Mouse (Mus musculus): Measurements from ENCODE around the gene Mad1l1. TPM values are rescaled to one million over a fixed set of nuclear protein-coding genes. Genes with fewer than 3 reads are reported as not detected.

Mad1l1 gene
- polyA plus RNA-seq, 1 experiment from 2014 or later: 27.2 TPM

DNA sequence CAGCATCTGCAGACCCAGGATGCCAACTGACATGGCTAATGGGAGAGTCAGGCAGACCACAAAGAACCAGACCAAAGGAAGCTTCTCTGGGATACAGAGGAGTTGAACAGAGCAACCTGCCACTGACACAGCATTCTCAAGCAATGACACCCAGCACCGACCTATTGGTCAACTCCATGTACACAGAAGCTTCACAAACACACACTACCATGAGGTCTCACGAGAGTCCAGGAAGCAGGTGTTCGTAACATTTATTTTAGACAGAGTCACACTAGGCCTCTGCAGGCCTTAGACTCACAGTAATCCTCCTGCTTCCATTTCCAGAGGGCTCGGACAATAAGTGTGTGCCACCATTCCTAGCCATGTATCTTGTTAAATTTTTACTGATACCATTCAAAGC lies 162.3 kb downstream of the Mad1l1 start:
- no peaks in the 10 kb centered on the region for H3K36me3 ChIP-seq (ENCODE audit: control insufficient read depth, insufficient read depth, low read length)
- H3K4me2 ChIP-seq (ENCODE audit: low read depth, low read length): no peak overlapping the region
- H3K4me3 ChIP-seq (ENCODE audit: low read depth, low read length): no peak overlapping the region
- no peak for ATAC-seq (ENCODE audit: low read depth)
- no peaks in the 10 kb centered on the region for H3K4me1 ChIP-seq (ENCODE audit: control insufficient read depth, insufficient read depth, low read length)
- 93% methylated on average over 4 of the region's 4 CpGs for WGBS
- H3K27ac ChIP-seq (ENCODE audit: low read depth, low read length): no peak overlapping the region
- H3K27me3 ChIP-seq (ENCODE audit: control insufficient read depth, insufficient read depth, low read length): no peaks in the 10 kb centered on the region
- H3K9me3 ChIP-seq (ENCODE audit: control insufficient read depth, low read length): no peaks in the 10 kb centered on the region
- H3K9ac ChIP-seq (replicated peaks; ENCODE audit: low read depth, low read length): no peak overlapping the region

DNA sequence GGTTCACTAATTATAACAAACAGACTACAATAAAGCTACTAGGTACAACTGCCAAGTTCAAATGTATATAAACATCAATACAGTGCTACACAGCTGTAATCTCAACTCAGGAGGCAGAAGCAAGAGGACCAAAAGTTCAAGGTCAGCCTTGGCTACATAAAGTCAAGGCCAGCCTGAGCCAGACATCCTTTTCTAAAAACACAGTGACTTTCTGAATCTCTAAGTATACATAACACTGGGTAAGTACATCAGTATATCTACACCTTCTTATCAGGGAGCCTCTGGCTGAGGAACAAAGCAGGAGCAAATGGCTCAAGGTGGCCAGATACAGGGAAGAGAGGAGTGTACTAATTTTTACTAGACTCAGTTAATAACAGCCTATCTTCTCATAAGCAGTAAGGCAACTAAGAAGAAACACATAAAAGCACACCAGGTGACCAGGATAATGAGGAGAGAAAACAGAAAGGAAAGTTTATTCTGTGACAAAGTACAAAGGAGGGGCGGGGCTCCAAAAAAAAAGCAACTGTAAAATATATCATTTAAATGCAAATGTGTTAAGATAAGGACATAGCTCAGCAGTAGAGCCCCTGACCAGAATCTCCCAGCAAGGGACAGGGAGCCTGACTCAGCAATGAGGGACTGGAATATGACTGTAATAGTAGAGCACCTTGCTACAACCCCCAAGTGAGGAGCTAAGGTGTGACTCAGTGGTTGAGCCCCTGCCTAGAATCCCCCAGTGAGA lies 163.3 kb downstream of the Mad1l1 start:
- H3K4me3 ChIP-seq (ENCODE audit: low read depth, low read length): no peak overlapping the region

DNA sequence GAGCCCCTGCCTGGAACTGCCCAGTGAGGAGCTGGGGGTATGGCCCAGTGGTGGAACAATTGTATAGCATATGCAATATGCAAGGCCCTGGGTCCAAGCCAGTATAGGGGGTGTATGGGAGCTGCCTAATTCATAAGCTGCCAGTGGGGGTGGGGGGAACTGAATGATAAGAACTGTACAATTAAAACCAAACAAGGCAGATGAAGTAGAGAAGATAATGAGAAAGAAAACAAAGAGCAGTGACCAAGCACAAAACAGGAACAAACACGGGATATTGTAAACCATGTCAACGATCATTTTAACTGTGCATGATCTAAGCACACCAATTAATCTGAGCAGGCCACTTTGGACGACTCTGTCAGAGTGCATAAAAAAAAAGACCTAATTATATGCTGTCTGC lies 167.2 kb downstream of the Mad1l1 start:
- Histone ChIP-seq H3K4me1 (ENCODE audit: control insufficient read depth, insufficient read depth, low read length) (no peaks in the 10 kb centered on the region), H3K4me3 (ENCODE audit: low read depth, low read length) (no peak overlapping the region), H3K9me3 (ENCODE audit: control insufficient read depth, low read length) (no peaks in the 10 kb centered on the region), H3K36me3 (ENCODE audit: control insufficient read depth, insufficient read depth, low read length) (no peaks in the 10 kb centered on the region), H3K9ac (replicated peaks; ENCODE audit: low read depth, low read length) (no peak overlapping the region), H3K27me3 (ENCODE audit: control insufficient read depth, insufficient read depth, low read length) (no peaks in the 10 kb centered on the region), H3K27ac (ENCODE audit: low read depth, low read length) (no peak overlapping the region), H3K4me2 (ENCODE audit: low read depth, low read length) (no peak overlapping the region)
- WGBS: 72% methylated on average over 3 of the region's 3 CpGs
- no peak for ATAC-seq (ENCODE audit: low read depth)

More for the DNA sequence above, 163.3 kb downstream of the Mad1l1 start:
- ATAC-seq (ENCODE audit: low read depth): no peak
- no peaks in the 10 kb centered on the region for H3K36me3 ChIP-seq (ENCODE audit: control insufficient read depth, insufficient read depth, low read length)
- no peak overlapping the region for H3K4me2 ChIP-seq (ENCODE audit: low read depth, low read length)
- WGBS: 89% methylated on average over 1 of the region's 1 CpGs
- no peaks in the 10 kb centered on the region for H3K27me3 ChIP-seq (ENCODE audit: control insufficient read depth, insufficient read depth, low read length)
- H3K27ac ChIP-seq (ENCODE audit: low read depth, low read length): no peak overlapping the region
- H3K9ac ChIP-seq (replicated peaks; ENCODE audit: low read depth, low read length): no peak overlapping the region
- H3K4me1 ChIP-seq (ENCODE audit: control insufficient read depth, insufficient read depth, low read length): no peaks in the 10 kb centered on the region
- no peaks in the 10 kb centered on the region for H3K9me3 ChIP-seq (ENCODE audit: control insufficient read depth, low read length)

DNA sequence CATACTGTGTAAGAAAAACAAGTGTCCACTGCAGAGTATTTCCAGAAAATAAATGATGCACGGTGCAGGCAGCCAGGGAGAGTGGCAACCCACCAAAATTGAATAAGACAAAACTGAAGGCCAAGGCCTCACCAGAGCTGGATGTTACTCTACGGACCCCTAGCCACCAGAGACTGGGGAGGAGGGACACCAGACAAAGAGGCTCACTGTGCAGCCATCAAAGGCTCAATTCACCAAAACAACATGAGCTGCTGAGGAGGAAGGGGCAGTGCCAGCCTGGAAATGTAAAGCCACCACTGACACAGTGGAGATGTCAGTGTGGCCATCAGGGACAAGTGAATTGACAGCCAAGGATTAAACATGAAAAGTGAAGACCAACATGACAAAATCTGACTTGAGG lies 169.5 kb downstream of the Mad1l1 start:
- Histone ChIP-seq H3K27me3 (ENCODE audit: control insufficient read depth, insufficient read depth, low read length) (no peaks in the 10 kb centered on the region), H3K27ac (ENCODE audit: low read depth, low read length) (no peak overlapping the region; the same call in 1 of the 2 replicates), H3K36me3 (ENCODE audit: control insufficient read depth, insufficient read depth, low read length) (no peaks in the 10 kb centered on the region), H3K9ac (replicated peaks; ENCODE audit: low read depth, low read length) (no peak overlapping the region), H3K9me3 (ENCODE audit: control insufficient read depth, low read length) (no peaks in the 10 kb centered on the region), H3K4me3 (ENCODE audit: low read depth, low read length) (no peak overlapping the region), H3K4me2 (ENCODE audit: low read depth, low read length) (no peak overlapping the region), H3K4me1 (ENCODE audit: control insufficient read depth, insufficient read depth, low read length) (no peaks in the 10 kb centered on the region)
- peak; percentile 41; the same call in 1 of the 2 replicates for ATAC-seq (ENCODE audit: low read depth)
- 20% methylated on average over 2 of the region's 2 CpGs for whole genome bisulfite sequencing

DNA sequence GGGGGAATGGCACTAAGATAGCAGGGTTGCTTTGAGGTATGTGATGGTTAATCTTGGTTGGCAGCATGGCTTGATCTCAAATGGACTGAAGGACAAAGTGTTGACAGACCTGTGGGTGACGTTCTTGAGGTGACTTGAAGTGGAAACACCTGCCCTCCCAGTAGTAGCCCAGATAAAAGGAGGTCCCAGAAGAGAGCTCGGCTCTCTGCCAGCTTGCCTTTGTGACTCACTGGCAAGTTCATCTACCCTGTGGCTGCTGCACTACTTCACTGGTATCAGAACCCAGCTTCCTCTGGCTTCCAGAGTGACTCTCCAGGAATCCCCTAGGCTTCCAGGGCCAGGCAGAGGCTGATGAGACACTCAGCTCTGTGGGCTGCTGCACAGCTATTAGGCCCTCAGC lies 170.2 kb downstream of the Mad1l1 start:
- 52% methylated on average over 2 of the region's 2 CpGs for WGBS
- H3K9me3 ChIP-seq (ENCODE audit: control insufficient read depth, low read length): no peaks in the 10 kb centered on the region
- H3K4me1 ChIP-seq (ENCODE audit: control insufficient read depth, insufficient read depth, low read length): 0 out of 2 replicates have a peak, but pooled peaks cover 3% of the 10 kb centered on the region
- no peak overlapping the region for H3K4me3 ChIP-seq (ENCODE audit: low read depth, low read length)
- ATAC-seq (ENCODE audit: low read depth): no peak
- H3K27ac ChIP-seq (ENCODE audit: low read depth, low read length): peak overlapping the region; percentile 10; the same call in 1 of the 2 replicates
- H3K9ac ChIP-seq (replicated peaks; ENCODE audit: low read depth, low read length): no peak overlapping the region
- H3K27me3 ChIP-seq (ENCODE audit: control insufficient read depth, insufficient read depth, low read length): no peaks in the 10 kb centered on the region
- no peak overlapping the region for H3K4me2 ChIP-seq (ENCODE audit: low read depth, low read length)
- no peaks in the 10 kb centered on the region for H3K36me3 ChIP-seq (ENCODE audit: control insufficient read depth, insufficient read depth, low read length)

DNA sequence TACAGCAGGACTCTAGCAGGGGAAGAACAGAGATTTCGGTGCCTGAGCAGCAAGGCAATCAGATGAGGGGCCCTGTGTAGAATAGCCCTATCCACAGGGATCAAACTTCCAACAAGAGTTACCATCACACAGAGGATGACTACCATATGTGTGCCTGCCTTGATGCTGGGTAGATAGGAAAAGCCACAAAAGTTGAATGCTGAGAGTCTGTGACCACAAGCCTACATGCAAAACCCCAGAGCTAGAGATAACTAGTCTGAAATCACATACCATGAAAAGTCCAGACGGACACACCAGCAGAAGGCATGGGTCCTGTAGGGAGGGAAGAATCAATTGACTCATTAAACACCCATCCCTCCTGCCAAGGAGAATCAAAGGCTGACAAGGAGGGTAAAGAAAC lies 170.7 kb downstream of the Mad1l1 start:
- H3K27ac ChIP-seq (ENCODE audit: low read depth, low read length): no peak overlapping the region; the same call in 1 of the 2 replicates
- no peak for ATAC-seq (ENCODE audit: low read depth)
- H3K4me1 ChIP-seq (ENCODE audit: control insufficient read depth, insufficient read depth, low read length): 0 out of 2 replicates have a peak, but pooled peaks cover 3% of the 10 kb centered on the region
- H3K4me3 ChIP-seq (ENCODE audit: low read depth, low read length): no peak overlapping the region
- WGBS: 71% methylated on average over 2 of the region's 2 CpGs
- H3K9me3 ChIP-seq (ENCODE audit: control insufficient read depth, low read length): no peaks in the 10 kb centered on the region
- H3K4me2 ChIP-seq (ENCODE audit: low read depth, low read length): no peak overlapping the region
- no peaks in the 10 kb centered on the region for H3K36me3 ChIP-seq (ENCODE audit: control insufficient read depth, insufficient read depth, low read length)
- H3K9ac ChIP-seq (replicated peaks; ENCODE audit: low read depth, low read length): no peak overlapping the region
- no peaks in the 10 kb centered on the region for H3K27me3 ChIP-seq (ENCODE audit: control insufficient read depth, insufficient read depth, low read length)

DNA sequence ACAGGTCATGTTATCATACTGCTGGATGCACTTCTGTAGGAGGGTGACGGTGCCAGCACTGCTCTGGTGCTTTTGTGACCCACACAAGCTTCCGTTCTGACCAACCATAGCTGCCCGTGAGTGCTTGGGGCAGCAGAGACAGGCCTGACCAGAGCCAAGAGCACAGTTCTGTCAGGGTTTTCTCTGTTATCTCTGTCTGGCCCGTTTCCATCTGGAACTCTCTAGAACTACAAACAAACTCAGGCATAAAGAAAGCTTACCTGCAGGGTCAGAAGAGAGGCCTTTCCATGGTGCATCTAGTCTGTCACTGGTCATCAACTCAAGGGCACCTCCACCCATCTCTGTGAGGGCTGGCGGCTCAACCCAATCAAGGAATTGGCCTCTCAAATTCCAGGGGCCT lies 171.2 kb downstream of the Mad1l1 start:
- Histone ChIP-seq H3K4me1 (ENCODE audit: control insufficient read depth, insufficient read depth, low read length) (0 out of 2 replicates have a peak, but pooled peaks cover 3% of the 10 kb centered on the region), H3K27ac (ENCODE audit: low read depth, low read length) (no peak overlapping the region), H3K9ac (replicated peaks; ENCODE audit: low read depth, low read length) (no peak overlapping the region), H3K36me3 (ENCODE audit: control insufficient read depth, insufficient read depth, low read length) (no peaks in the 10 kb centered on the region), H3K27me3 (ENCODE audit: control insufficient read depth, insufficient read depth, low read length) (no peaks in the 10 kb centered on the region), H3K4me2 (ENCODE audit: low read depth, low read length) (no peak overlapping the region), H3K4me3 (ENCODE audit: low read depth, low read length) (no peak overlapping the region), H3K9me3 (ENCODE audit: control insufficient read depth, low read length) (no peaks in the 10 kb centered on the region)
- no peak for ATAC-seq (ENCODE audit: low read depth)
- 96% methylated on average over 5 of the region's 5 CpGs for WGBS

DNA sequence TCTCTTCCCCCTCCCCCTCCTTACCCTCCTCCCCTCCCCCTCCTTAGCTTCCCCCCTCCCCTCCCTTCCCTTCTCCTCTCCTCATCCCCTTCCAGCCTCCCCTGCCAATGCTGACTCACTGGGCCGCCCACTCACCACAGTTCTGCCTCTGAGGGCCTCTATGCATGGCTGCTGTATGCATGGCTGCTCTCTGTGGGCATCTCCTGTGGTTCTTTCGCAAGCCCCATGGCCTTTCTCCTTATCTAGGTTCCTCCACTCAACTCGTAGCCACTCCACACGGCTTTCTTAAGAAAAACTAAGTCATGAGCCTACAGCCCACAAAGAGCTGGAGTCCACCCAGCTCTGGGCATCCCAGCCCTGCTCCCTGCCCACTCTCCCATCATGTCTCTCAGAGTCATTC lies 172.1 kb downstream of the Mad1l1 start:
- Histone ChIP-seq H3K9ac (replicated peaks; ENCODE audit: low read depth, low read length) (no peak overlapping the region), H3K36me3 (ENCODE audit: control insufficient read depth, insufficient read depth, low read length) (no peaks in the 10 kb centered on the region), H3K27ac (ENCODE audit: low read depth, low read length) (no peak overlapping the region), H3K27me3 (ENCODE audit: control insufficient read depth, insufficient read depth, low read length) (no peaks in the 10 kb centered on the region), H3K4me1 (ENCODE audit: control insufficient read depth, insufficient read depth, low read length) (0 out of 2 replicates have a peak, but pooled peaks cover 3% of the 10 kb centered on the region), H3K9me3 (ENCODE audit: control insufficient read depth, low read length) (no peaks in the 10 kb centered on the region), H3K4me3 (ENCODE audit: low read depth, low read length) (no peak overlapping the region), H3K4me2 (ENCODE audit: low read depth, low read length) (no peak overlapping the region)
- ATAC-seq (ENCODE audit: low read depth): no peak
- WGBS: 90% methylated on average over 4 of the region's 4 CpGs

DNA sequence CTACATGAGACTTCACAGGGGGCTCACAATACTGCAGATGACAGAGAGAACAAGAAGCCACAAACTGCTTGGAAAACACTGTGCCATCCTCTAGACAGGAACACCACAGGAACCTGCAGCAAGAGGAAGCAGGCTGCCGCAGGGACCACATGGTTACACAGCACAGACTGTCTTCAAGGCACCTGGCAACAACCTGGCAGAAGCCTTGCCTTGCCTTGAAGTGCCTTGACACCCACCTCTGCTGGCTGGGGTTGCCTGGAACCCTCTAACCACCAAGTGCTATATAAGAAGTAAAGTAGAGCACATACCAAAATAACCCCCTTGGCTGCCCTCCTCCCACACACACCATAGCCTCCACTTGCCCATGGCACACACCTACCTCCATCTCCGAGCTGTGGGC lies 177.8 kb downstream of the Mad1l1 start:
- Histone ChIP-seq H3K4me1 (ENCODE audit: control insufficient read depth, insufficient read depth, low read length) (0 out of 2 replicates have a peak, but pooled peaks cover 3% of the 10 kb centered on the region), H3K36me3 (ENCODE audit: control insufficient read depth, insufficient read depth, low read length) (no peaks in the 10 kb centered on the region), H3K4me3 (ENCODE audit: low read depth, low read length) (no peak overlapping the region), H3K27me3 (ENCODE audit: control insufficient read depth, insufficient read depth, low read length) (no peaks in the 10 kb centered on the region), H3K9me3 (ENCODE audit: control insufficient read depth, low read length) (no peaks in the 10 kb centered on the region), H3K27ac (ENCODE audit: low read depth, low read length) (no peak overlapping the region), H3K9ac (replicated peaks; ENCODE audit: low read depth, low read length) (no peak overlapping the region), H3K4me2 (ENCODE audit: low read depth, low read length) (no peak overlapping the region)
- 92% methylated on average over 2 of the region's 2 CpGs for WGBS
- no peak for ATAC-seq (ENCODE audit: low read depth)

Measured in neural tube, embryonic 14.5 days (tissue).